Mouse (Mus musculus) lung, adult 10 weeks (tissue): ENCODE data around the gene Lcp2. TPM values are rescaled to one million over a fixed set of nuclear protein-coding genes. Genes with fewer than 3 reads are reported as not detected.

Experiments
- polyA plus RNA-seq: library from polyadenylated mRNA; stranded (reverse); fragments of 350-450 nt; fragmentation: Illumina TruSeq; extraction: RNeasy Lipid Tissue Mini Kit (QIAGEN cat#74804); gene quantifications from one replicate; pipeline ENCODE4 v1.2.3, GENCODE M21; 2014; ENCODE audit warnings: low read depth, low replicate concordance; ENCODE audit not compliant: insufficient read depth

Lcp2 gene
- 7.1 TPM for polyA plus RNA-seq

GRCm38 (mm10) chr11:34046767-34047541 is at the start of gene Lcp2:
Lcp2 (plus strand) TSS chr11:34046920.

GRCm38 (mm10) chr11:34098422-34098821 is 51.7 kb downstream of the Lcp2 start, which contains the start of gene 4930469K13Rik:
4930469K13Rik (minus strand) TSS chr11:34098554.

Other genes with a start within 250 kb of the Lcp2 start
- gene Kcnmb1, start 83.9 kb upstream of the Lcp2 start, polyA plus RNA-seq: 2.4 TPM
- not detected for gene Kcnip1, start 53.8 kb upstream of the Lcp2 start, polyA plus RNA-seq
- not detected for gene 4930469K13Rik, start 51.6 kb downstream of the Lcp2 start, polyA plus RNA-seq
- not detected for gene Foxi1, start 161.2 kb downstream of the Lcp2 start, polyA plus RNA-seq